Mouse (Mus musculus) lung, embryonic 16.5 days (tissue): ENCODE data around the gene Wdr24. TPM values are rescaled to one million over a fixed set of nuclear protein-coding genes. Genes with fewer than 3 reads are reported as not detected.

Source experiments
- ATAC-seq: fragments of 200-750 bp; cut with Nextera tagmentation; 2 replicates; pipeline ENCODE4 v1.8.0; 2017; ENCODE audit warnings: low read depth, mild to moderate bottlenecking, moderate library complexity
- H3K27ac ChIP-seq: fragments of 300-500 bp; sonication (generic); 2 replicates; pipeline ENCODE4 v1.5.1; 2014; ENCODE audit warnings: mild to moderate bottlenecking, control low read depth, low read length
- H3K27me3 ChIP-seq: fragments of 300-500 bp; sonication (generic); 2 replicates; pipeline ENCODE4 v1.6.1; 2014; ENCODE audit warnings: low read depth, low read length, mixed read lengths; ENCODE audit not compliant: control insufficient read depth, insufficient read depth
- H3K36me3 ChIP-seq: fragments of 300-500 bp; sonication (generic); 2 replicates; pipeline ENCODE4 v1.6.1; 2014; ENCODE audit warnings: low read length; ENCODE audit not compliant: control insufficient read depth, insufficient read depth
- H3K4me1 ChIP-seq: fragments of 300-500 bp; sonication (generic); replicated peaks from 2 replicates; pipeline ENCODE4 v1.6.1; 2014; ENCODE audit warnings: low read length, mixed read lengths; ENCODE audit not compliant: control insufficient read depth, insufficient read depth
- H3K4me2 ChIP-seq: fragments of 300-500 bp; sonication (generic); 2 replicates; pipeline ENCODE4 v1.6.1; 2014; ENCODE audit warnings: low read depth, low read length, control low read depth
- H3K4me3 ChIP-seq: fragments of 300-500 bp; sonication (generic); 2 replicates; pipeline ENCODE4 v1.5.1; 2014; ENCODE audit warnings: mild to moderate bottlenecking, low read length, control low read depth
- H3K9ac ChIP-seq: fragments of 300-500 bp; sonication (generic); 2 replicates; pipeline ENCODE4 v1.6.1; 2014; ENCODE audit warnings: low read length, control low read depth
- H3K9me3 ChIP-seq: fragments of 300-500 bp; sonication (generic); 2 replicates; pipeline ENCODE4 v1.6.1; 2016; ENCODE audit warnings: low read length; ENCODE audit not compliant: control insufficient read depth
- WGBS: fragments of 180-500 bp; shearing (Covaris S2); extraction: QIAGEN DNeasy Blood & Tissue Kit; methylation state at CpG from one replicate; pipeline ENCODE4 v1.1.7; 2014; 5-methylcytosine and 5-hydroxymethylcytosine counted together
- polyA plus RNA-seq: library from polyadenylated mRNA; unstranded; fragments of >200 nt; fragmentation: Nextera tagmentation; extraction: Ambion mirVana; gene quantifications from 2 replicates; pipeline ENCODE4 v1.2.1, GENCODE M21; 2015

Gene Wdr24
- polyA plus RNA-seq, 1 experiment from 2014 or later = 28.5 TPM

GRCm38 (mm10) chr17:25817662-25818061, 5.8 kb upstream of the Wdr24 start:
- Histone ChIP-seq H3K4me3 (no peak overlapping the region), H3K4me2 (no peak overlapping the region), H3K9ac (no peak overlapping the region), H3K27ac (no peak overlapping the region), H3K36me3 (no peaks in the 10 kb centered on the region), H3K27me3 (peaks cover 30% of the 10 kb centered on the region), H3K9me3 (no peaks in the 10 kb centered on the region), H3K4me1 (no peaks in the 10 kb centered on the region)
- ATAC-seq = no peak
- 73% methylated on average over 11 of the region's 11 CpGs for WGBS

- Histone ChIP-seq H3K36me3 (no peaks in the 10 kb centered on the region), H3K27me3 (peaks cover 30% of the 10 kb centered on the region), H3K4me3 (0 out of 2 replicates have a peak overlapping the region, but pooled peaks have one; percentile 5), H3K9ac (no peak overlapping the region), H3K4me2 (peak overlapping the region; percentile 13), H3K27ac (no peak overlapping the region), H3K4me1 (peaks cover 4% of the 10 kb centered on the region), H3K9me3 (no peaks in the 10 kb centered on the region)
- WGBS = 7% methylated on average over 46 of the region's 46 CpGs
- ATAC-seq = no peak
Observed at GRCm38 (mm10) chr17:25818851-25819780, 4.3 kb upstream of the Wdr24 start.

- whole genome bisulfite sequencing = 66% methylated on average over 17 of the region's 17 CpGs
- Histone ChIP-seq H3K27me3 (peaks cover 10% of the 10 kb centered on the region), H3K4me1 (peaks cover 22% of the 10 kb centered on the region), H3K4me2 (peak overlapping the region; percentile 89), H3K9ac (peak overlapping the region; percentile 79; the same call in 1 of the 2 replicates), H3K27ac (no peak overlapping the region), H3K9me3 (no peaks in the 10 kb centered on the region), H3K36me3 (no peaks in the 10 kb centered on the region), H3K4me3 (peak overlapping the region; percentile 62)
- ATAC-seq = no peak
Observed at GRCm38 (mm10) chr17:25824362-25825142, 1.1 kb downstream of the Wdr24 start.

- no peak overlapping the region; the same call in 1 of the 2 replicates for H3K4me2 ChIP-seq
- no peak overlapping the region for H3K4me3 ChIP-seq
- H3K27me3 ChIP-seq = peaks cover 3% of the 10 kb centered on the region
- H3K9ac ChIP-seq = no peak overlapping the region
- no peaks in the 10 kb centered on the region for H3K9me3 ChIP-seq
- H3K36me3 ChIP-seq = 0 out of 2 replicates have a peak, but pooled peaks cover 2% of the 10 kb centered on the region
- H3K27ac ChIP-seq = no peak overlapping the region
- peaks cover 28% of the 10 kb centered on the region for H3K4me1 ChIP-seq
- WGBS = 82% methylated on average over 6 of the region's 6 CpGs
- ATAC-seq = no peak
Observed at GRCm38 (mm10) chr17:25825311-25825710, 1.9 kb downstream of the Wdr24 start.

- H3K4me3 ChIP-seq = no peak overlapping the region
- 92% methylated on average over 27 of the region's 27 CpGs for WGBS
- H3K9me3 ChIP-seq = no peaks in the 10 kb centered on the region
- H3K9ac ChIP-seq = no peak overlapping the region
- peaks cover 9% of the 10 kb centered on the region for H3K36me3 ChIP-seq
- H3K4me2 ChIP-seq = no peak overlapping the region
- ATAC-seq = no peak
- H3K27ac ChIP-seq = no peak overlapping the region
- H3K27me3 ChIP-seq = no peaks in the 10 kb centered on the region
- peaks cover 35% of the 10 kb centered on the region for H3K4me1 ChIP-seq
Observed at GRCm38 (mm10) chr17:25825984-25826570, 2.6 kb downstream of the Wdr24 start.

- 95% methylated on average over 13 of the region's 13 CpGs for WGBS
- Histone ChIP-seq H3K4me1 (peaks cover 44% of the 10 kb centered on the region), H3K27ac (no peak overlapping the region), H3K27me3 (no peaks in the 10 kb centered on the region), H3K9me3 (no peaks in the 10 kb centered on the region), H3K36me3 (peaks cover 14% of the 10 kb centered on the region), H3K4me2 (no peak overlapping the region), H3K4me3 (no peak overlapping the region), H3K9ac (no peak overlapping the region)
- ATAC-seq = no peak
Observed at GRCm38 (mm10) chr17:25827011-25827410, 3.6 kb downstream of the Wdr24 start.

GRCm38 (mm10) chr17:25827546-25828222, 4.3 kb downstream of the Wdr24 start:
- WGBS = 89% methylated on average over 22 of the region's 22 CpGs
- peaks cover 46% of the 10 kb centered on the region for H3K4me1 ChIP-seq
- no peak overlapping the region for H3K9ac ChIP-seq
- H3K9me3 ChIP-seq = no peaks in the 10 kb centered on the region
- no peak overlapping the region for H3K4me2 ChIP-seq
- peaks cover 14% of the 10 kb centered on the region for H3K36me3 ChIP-seq
- no peak for ATAC-seq
- no peaks in the 10 kb centered on the region for H3K27me3 ChIP-seq
- no peak overlapping the region for H3K27ac ChIP-seq
- no peak overlapping the region for H3K4me3 ChIP-seq

- H3K9me3 ChIP-seq = no peaks in the 10 kb centered on the region
- H3K27ac ChIP-seq = peak overlapping the region; percentile 92; the same call in 1 of the 2 replicates
- ATAC-seq = no peak
- 82% methylated on average over 8 of the region's 8 CpGs for WGBS
- no peaks in the 10 kb centered on the region for H3K27me3 ChIP-seq
- H3K36me3 ChIP-seq = peaks cover 14% of the 10 kb centered on the region
- H3K4me2 ChIP-seq = peak overlapping the region; percentile 84
- peak overlapping the region; percentile 72 for H3K4me3 ChIP-seq
- peak overlapping the region; percentile 85 for H3K9ac ChIP-seq
- H3K4me1 ChIP-seq = peaks cover 46% of the 10 kb centered on the region
Observed at GRCm38 (mm10) chr17:25828223-25828594, 4.8 kb downstream of the Wdr24 start.
